Mouse (Mus musculus) MEL (cell line): Measurements from ENCODE around the gene Ywhab. TPM values are rescaled to one million over a fixed set of nuclear protein-coding genes. Genes with fewer than 3 reads are reported as not detected.

ENCODE experiments used
- DNase-seq: peaks from one replicate; pipeline ENCODE4 v3.0.0; 2011; ENCODE audit warnings: low read depth, low spot score
- H3K27ac ChIP-seq: 2 replicates; pipeline ENCODE4 v1.5.1; 2012; ENCODE audit warnings: low read depth, mild to moderate bottlenecking, control low read depth, low read length, moderate library complexity; ENCODE audit not compliant: control insufficient read depth
- H3K27me3 ChIP-seq, 2 experiments: fragments of 150-350 bp in 1 of 2; sonication (generic) in 1 of 2; 2 replicates each; pipeline ENCODE4 v1.6.1; 2012; ENCODE audit warnings: low read length in 2 of 2, mild to moderate bottlenecking in 2 of 2, improper control_type of control experiment in 1 of 2, moderate library complexity in 1 of 2; ENCODE audit not compliant: insufficient read depth in 2 of 2, control insufficient read depth in 1 of 2
- H3K36me3 ChIP-seq, 2 experiments: 2 replicates each; pipeline ENCODE4 v1.6.1; 2012 to 2014; ENCODE audit warnings: low read length in 2 of 2, improper control_type of control experiment in 1 of 2, inconsistent platforms in 1 of 2, mild to moderate bottlenecking in 1 of 2; ENCODE audit not compliant: insufficient read depth in 2 of 2, control insufficient read depth in 1 of 2
- H3K4me1 ChIP-seq, 2 experiments: fragments of 150-350 bp in 1 of 2; sonication (generic) in 1 of 2; 2 replicates each; pipeline ENCODE4 v1.6.1; 2012; ENCODE audit warnings: low read length in 2 of 2, improper control_type of control experiment in 1 of 2, mild to moderate bottlenecking in 1 of 2; ENCODE audit not compliant: insufficient read depth in 2 of 2, control insufficient read depth in 1 of 2
- H3K4me3 ChIP-seq, 2 experiments: fragments of 150-350 bp in 1 of 2; sonication (generic) in 1 of 2; 2 replicates each; pipeline ENCODE4 v1.5.1; 2012; ENCODE audit warnings: low read depth in 2 of 2, low read length in 2 of 2, mild to moderate bottlenecking in 2 of 2, moderate library complexity in 2 of 2, control low read depth in 1 of 2, improper control_type of control experiment in 1 of 2; ENCODE audit not compliant: control insufficient read depth in 1 of 2, insufficient read depth in 1 of 2
- H3K79me2 ChIP-seq: 2 replicates; pipeline ENCODE4 v1.6.1; 2012; ENCODE audit warnings: mild to moderate bottlenecking, low read length, moderate library complexity; ENCODE audit not compliant: control insufficient read depth, poor library complexity, insufficient read depth
- H3K9ac ChIP-seq: 2 replicates; pipeline ENCODE4 v1.6.1; 2012; ENCODE audit warnings: low read depth, mild to moderate bottlenecking, control low read depth, low read length, moderate library complexity; ENCODE audit not compliant: control insufficient read depth, poor library complexity, severe bottlenecking
- H3K9me3 ChIP-seq: fragments of 150-350 bp; sonication (generic); replicated peaks from 2 replicates; pipeline ENCODE4 v1.6.1; 2012; ENCODE audit warnings: mild to moderate bottlenecking, low read length, improper control_type of control experiment, moderate library complexity; ENCODE audit not compliant: insufficient read depth
- CHD2 ChIP-seq: IDR thresholded peaks from 2 replicates; pipeline ENCODE4 v1.6.1; 2011; ENCODE audit warnings: low read length, improper control_type of control experiment
- ETS1 ChIP-seq: IDR thresholded peaks from 2 replicates; pipeline ENCODE4 v1.6.1; 2012; ENCODE audit warnings: low read depth, mild to moderate bottlenecking, inconsistent platforms, low read length, improper control_type of control experiment, moderate library complexity
- GABPA ChIP-seq: IDR thresholded peaks from 2 replicates; pipeline ENCODE4 v1.6.1; 2012; ENCODE audit warnings: low read depth, mild to moderate bottlenecking, inconsistent platforms, low read length, improper control_type of control experiment, moderate library complexity
- JUND ChIP-seq: IDR thresholded peaks from 2 replicates; pipeline ENCODE4 v1.6.1; 2011; ENCODE audit warnings: low read depth, mild to moderate bottlenecking, improper control_type of control experiment, low read length
- KAT2A ChIP-seq: conservative IDR thresholded peaks from 2 replicates; pipeline ENCODE4 v1.6.1; 2012; ENCODE audit warnings: low read depth, low read length, improper control_type of control experiment, inconsistent platforms
- MAZ ChIP-seq: IDR thresholded peaks from 2 replicates; pipeline ENCODE4 v1.6.1; 2012; ENCODE audit warnings: low read depth, mild to moderate bottlenecking, inconsistent platforms, low read length, improper control_type of control experiment
- MXI1 ChIP-seq: IDR thresholded peaks from 2 replicates; pipeline ENCODE4 v1.6.1; 2011; ENCODE audit warnings: mild to moderate bottlenecking, low read depth, low read length, improper control_type of control experiment
- MYB ChIP-seq: IDR thresholded peaks from 2 replicates; pipeline ENCODE4 v1.6.1; 2011; ENCODE audit warnings: mild to moderate bottlenecking, low read depth, low read length, improper control_type of control experiment
- NELFE ChIP-seq: IDR thresholded peaks from 2 replicates; pipeline ENCODE4 v1.6.1; 2011; ENCODE audit warnings: low read depth, low read length, improper control_type of control experiment
- NRF1 ChIP-seq: IDR thresholded peaks from 2 replicates; pipeline ENCODE4 v1.6.1; 2014; ENCODE audit warnings: low read depth, mild to moderate bottlenecking, inconsistent platforms, low read length, improper control_type of control experiment, moderate library complexity; ENCODE audit not compliant: poor library complexity, insufficient read depth, severe bottlenecking
- POLR2A ChIP-seq, 2 experiments: IDR thresholded peaks; 2 replicates each; pipeline ENCODE4 v1.6.1; 2011 to 2012; ENCODE audit warnings: low read length in 2 of 2, mild to moderate bottlenecking in 2 of 2, control low read depth in 1 of 2, improper control_type of control experiment in 1 of 2, low read depth in 1 of 2, moderate library complexity in 1 of 2; ENCODE audit not compliant: control insufficient read depth in 1 of 2, insufficient read depth in 1 of 2, poor library complexity in 1 of 2
- POLR2AphosphoS5 ChIP-seq: IDR thresholded peaks from 2 replicates; pipeline ENCODE4 v1.6.1; 2012; ENCODE audit warnings: low read depth, borderline replicate concordance, mild to moderate bottlenecking, inconsistent platforms, low read length, moderate library complexity, mixed read lengths
- SIN3A ChIP-seq: IDR thresholded peaks from 2 replicates; pipeline ENCODE4 v1.6.1; 2012; ENCODE audit warnings: low read length, improper control_type of control experiment, inconsistent platforms
- TAL1 ChIP-seq: IDR thresholded peaks from 2 replicates; pipeline ENCODE4 v1.6.1; 2012; ENCODE audit warnings: mild to moderate bottlenecking, inconsistent platforms, low read length, moderate library complexity, mixed read lengths
- TBP ChIP-seq: IDR thresholded peaks from 2 replicates; pipeline ENCODE4 v1.8.0; 2011; ENCODE audit warnings: low read depth, low read length, improper control_type of control experiment
- TCF12 ChIP-seq: IDR thresholded peaks from 2 replicates; pipeline ENCODE4 v1.6.1; 2014; ENCODE audit warnings: low read depth, mild to moderate bottlenecking, inconsistent platforms, low read length, improper control_type of control experiment, moderate library complexity
- USF1 ChIP-seq: IDR thresholded peaks from 2 replicates; pipeline ENCODE4 v1.6.1; 2014; ENCODE audit warnings: low read depth, mild to moderate bottlenecking, inconsistent platforms, low read length, improper control_type of control experiment, moderate library complexity
- USF2 ChIP-seq, 2 experiments: IDR thresholded peaks; 2 replicates each; pipeline ENCODE4 v1.6.1; 2011 to 2012; ENCODE audit warnings: improper control_type of control experiment in 2 of 2, low read length in 2 of 2, borderline replicate concordance in 1 of 2, inconsistent platforms in 1 of 2, low read depth in 1 of 2, mild to moderate bottlenecking in 1 of 2; ENCODE audit not compliant: insufficient read depth in 1 of 2
- ZC3H11A ChIP-seq: IDR thresholded peaks from 2 replicates; pipeline ENCODE4 v1.6.1; 2012; ENCODE audit warnings: low read depth, mild to moderate bottlenecking, inconsistent platforms, low read length, improper control_type of control experiment
- ZMIZ1 ChIP-seq: IDR thresholded peaks from 2 replicates; pipeline ENCODE4 v1.6.1; 2012; ENCODE audit warnings: low read depth, mild to moderate bottlenecking, inconsistent platforms, low read length, improper control_type of control experiment, moderate library complexity
- polyA plus RNA-seq, 2 experiments: library from polyadenylated mRNA; stranded (reverse) in 1 of 2; unstranded in 1 of 2; fragments of >175 nt in 1 of 2; fragments of >200 nt in 1 of 2; gene quantifications; 2 replicates each; pipeline versions ENCODE4 v1.2.1 to v1.2.4; 2012; ENCODE audit warnings: low replicate concordance in 2 of 2, low read depth in 1 of 2; ENCODE audit not compliant: insufficient read length in 2 of 2, insufficient read depth in 1 of 2, missing spikeins in 1 of 2
- total RNA-seq: library from RNA; depleted of rRNA; stranded (reverse); fragments of 300-350 nt; gene quantifications from 2 replicates; pipeline ENCODE4 v1.2.3, GENCODE M21; 2012; rRNA removed

Ywhab gene
- 71.4 and 76.3 TPM in 2 replicates for total RNA-seq
- 100 to 1,000 TPM; 179 to 717 TPM for polyA plus RNA-seq

GRCm38 (mm10) chr2:163994654-163994976 is at the start of gene Ywhab:
Gene Ywhab, plus strand, starts transcription at chr2:163994960.
- peaks cover 9 to 27% of the 10 kb centered on the region in 2 experiments for H3K36me3 ChIP-seq

GRCm38 (mm10) chr2:163946221-163946620 is 48.5 kb upstream of the Ywhab start:
- H3K27me3 ChIP-seq: peaks cover 10 to 15% of the 10 kb centered on the region in 2 experiments
- H3K79me2 ChIP-seq: no peaks in the 10 kb centered on the region
- no peak overlapping the region for H3K27ac ChIP-seq
- no peaks in the 10 kb centered on the region for H3K4me1 ChIP-seq
- TF ChIP-seq CHD2 (no peak), NRF1 (no peak), POLR2AphosphoS5 (no peak), ZC3H11A (no peak), TBP (no peak), JUND (no peak), MAZ (no peak), SIN3A (no peak), TAL1 (no peak), KAT2A (no peak), USF2 (IDR thresholded peaks at IDR 0.05; ENCODE audit: borderline replicate concordance in 1 of 2, insufficient read depth in 1 of 2, low read depth in 1 of 2, low read length in 2 of 2) (no peak), USF1 (no peak), GABPA (no peak), POLR2A (IDR thresholded peaks at IDR 0.05; ENCODE audit: control insufficient read depth in 1 of 2, insufficient read depth in 1 of 2, low read depth in 1 of 2, low read length in 2 of 2, poor library complexity in 1 of 2) (no peak)
- DNase-seq: no peak
- no peaks in the 10 kb centered on the region for H3K9me3 ChIP-seq
- no peak overlapping the region for H3K4me3 ChIP-seq
- H3K9ac ChIP-seq: no peak overlapping the region
- H3K36me3 ChIP-seq: no peaks in the 10 kb centered on the region

More at GRCm38 (mm10) chr2:163994654-163994976, at the start of gene Ywhab:
- no peaks in the 10 kb centered on the region for H3K9me3 ChIP-seq
- peak within 1 kb of the TSS; percentile 99 for H3K9ac ChIP-seq
- no peak for DNase-seq
- peak within 1 kb of the TSS; percentile 83 for H3K27ac ChIP-seq
- H3K79me2 ChIP-seq: peaks cover 39% of the 10 kb centered on the region
- peak within 1 kb of the TSS; percentile 96 to 98 for H3K4me3 ChIP-seq
- H3K4me1 ChIP-seq: peaks cover 3 to 14% of the 10 kb centered on the region in 2 experiments
- TF ChIP-seq NELFE (0 out of 2 replicates have a peak, but pooled peaks have one; percentile 6), MXI1 (no peak), ZMIZ1 (no peak), TBP (0 out of 2 replicates have a peak, but pooled peaks have one; percentile 40), MYB (no peak), ETS1 (0 out of 2 replicates have a peak, but pooled peaks have one; percentile 7), POLR2AphosphoS5 (no peak), JUND (no peak), POLR2A (IDR thresholded peaks at IDR 0.05; ENCODE audit: control insufficient read depth in 1 of 2, insufficient read depth in 1 of 2, low read depth in 1 of 2, low read length in 2 of 2, poor library complexity in 1 of 2) (peak; percentile 4 to 72; a peak in 2 of 4 replicates), MAZ (peak; percentile 93; the same call in 1 of the 2 replicates), TCF12 (peak; percentile 27; the same call in 1 of the 2 replicates)
- no peaks in the 10 kb centered on the region for H3K27me3 ChIP-seq
